Mouse (Mus musculus) brain, adult 2 months (tissue): ENCODE data around the gene Gm3752.
"Not testable (repeated sequence)": the region's sequence is repeated elsewhere in the genome, so short reads cannot be mapped to it uniquely, and the experiment has no call there.

ENCODE experiments used
- DNase-seq: peaks from one replicate; pipeline ENCODE4 v3.0.0; 2011; ENCODE audit warnings: low read depth, low spot score

Gm3752 gene

DNA sequence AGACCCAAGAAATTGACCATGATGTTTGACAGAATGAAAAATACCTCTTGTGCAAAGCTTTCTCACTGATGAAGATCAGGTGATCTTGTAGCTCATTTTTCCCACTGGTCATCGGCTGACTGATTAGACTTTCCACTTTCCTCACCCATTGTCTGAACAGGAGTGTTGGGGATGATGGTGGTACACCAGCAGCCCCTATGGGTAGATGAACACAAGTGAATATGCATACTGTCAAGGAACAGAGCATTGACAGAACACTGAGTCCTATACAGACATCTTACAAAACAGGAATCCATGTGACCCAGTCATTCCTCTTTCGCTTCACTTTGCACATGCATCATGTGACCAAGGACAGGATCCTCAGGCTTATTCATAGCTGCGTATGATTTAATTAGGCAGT, at the start of gene Gm3752:
Gene Gm3752, minus strand, starts transcription at position 101 of the 400 bp plus-strand sequence.
- DNase-seq: not testable (repeated sequence)

DNA sequence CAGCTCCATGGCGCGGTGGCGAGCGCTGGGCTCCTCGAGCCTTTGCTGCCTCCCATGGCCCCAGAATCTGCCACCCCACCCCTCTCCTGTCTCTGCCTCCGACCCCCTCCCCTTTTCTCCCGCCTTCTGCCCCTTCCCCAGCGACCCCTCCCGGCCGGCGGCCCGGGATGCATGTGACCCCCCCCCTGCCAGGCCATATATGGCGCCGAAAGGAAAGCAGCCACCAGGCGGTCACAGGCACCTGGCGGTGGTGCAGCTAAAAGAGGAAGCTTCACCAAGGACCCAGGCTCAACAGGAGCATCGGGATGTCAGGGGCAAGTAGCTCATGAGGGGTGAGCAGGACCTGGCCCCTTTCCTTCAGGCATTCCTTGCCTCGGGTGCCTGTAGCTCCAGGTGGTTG, 5.2 kb upstream of the Gm3752 start:
- DNase-seq: not testable (repeated sequence)

DNA sequence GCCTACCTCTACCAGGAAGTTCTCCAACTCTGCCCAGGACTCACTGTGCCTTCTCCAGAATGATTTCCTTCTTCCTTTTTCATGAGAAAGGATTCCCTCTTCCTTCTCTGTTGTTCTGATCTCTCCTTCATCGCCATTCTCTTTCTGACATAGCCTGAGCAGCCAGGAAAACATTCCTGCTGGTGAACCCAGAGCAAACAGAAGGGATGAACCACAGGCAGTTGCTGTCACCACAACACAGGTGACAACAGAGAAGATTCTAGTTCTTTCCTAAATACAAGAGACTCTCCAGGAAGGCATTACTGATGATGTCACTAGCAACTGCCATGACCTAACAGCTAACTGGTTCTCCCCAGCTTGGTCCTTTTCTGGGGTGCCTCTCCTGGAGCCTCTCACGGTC, 32.7 kb downstream of the Gm3752 start, which contains the start of gene Gm3755:
Gene Gm3755, minus strand, starts transcription at position 101 of the 400 bp plus-strand sequence.
- not testable (repeated sequence) for DNase-seq

DNA sequence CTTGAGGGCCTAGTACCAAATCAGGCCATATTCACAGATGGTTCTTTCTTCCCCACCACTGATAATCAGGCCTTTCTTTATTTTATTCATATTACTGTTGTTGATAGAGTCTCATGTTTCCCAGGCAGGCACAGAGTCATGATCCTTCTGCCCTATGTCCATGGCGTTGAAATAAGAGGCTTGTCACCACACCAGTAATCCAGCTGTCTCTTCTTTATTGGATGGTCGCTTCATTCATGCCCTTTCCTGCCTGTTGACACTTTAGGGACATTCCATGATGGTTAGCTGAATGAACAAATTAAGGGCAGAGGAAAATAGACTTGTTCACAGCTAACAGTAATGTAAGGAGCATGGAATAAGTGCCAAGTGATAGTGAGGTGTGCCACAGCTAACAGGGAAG, 61.1 kb downstream of the Gm3752 start:
- DNase-seq: not testable (repeated sequence)
